Mouse (Mus musculus) E14TG2a.4 (cell line): Measurements from ENCODE around the gene Pcdh19.

Source experiments
- CTCF ChIP-seq: conservative IDR thresholded peaks from 2 replicates; pipeline ENCODE4 v1.5.1; 2014; ENCODE audit warnings: low read length
- POU5F1 ChIP-seq: IDR thresholded peaks from 2 replicates; pipeline ENCODE4 v1.6.1; 2014; ENCODE audit warnings: low read length, borderline replicate concordance

DNA sequence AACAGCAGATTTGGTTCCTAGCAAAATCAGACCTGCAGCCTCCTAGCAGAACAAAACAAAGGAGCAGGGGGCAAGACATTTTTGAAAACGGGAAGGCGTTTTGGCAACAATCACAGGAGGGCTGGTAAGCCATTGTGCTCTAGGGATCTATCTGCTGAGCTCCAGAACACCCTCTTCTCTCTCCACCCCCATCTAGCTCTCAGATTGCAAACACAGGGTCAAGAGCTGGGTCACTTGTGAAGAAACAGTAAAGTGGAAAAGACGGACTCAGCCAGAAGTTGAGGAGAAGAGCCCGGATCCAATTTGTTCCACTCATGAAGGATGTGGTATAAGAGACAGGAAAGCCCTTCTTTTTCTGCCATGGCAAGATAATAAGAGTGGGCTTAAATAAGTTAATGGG lies 7.7 kb upstream of the Pcdh19 start:
- no peak for TF ChIP-seq CTCF
- TF ChIP-seq POU5F1: no peak
